Mouse (Mus musculus): ENCODE measurements around the gene Phactr1. TPM values are rescaled to one million over a fixed set of nuclear protein-coding genes. Genes with fewer than 3 reads are reported as not detected.

The Phactr1 gene
- total and polyA plus RNA-seq, 3 experiments, result not detected

DNA sequence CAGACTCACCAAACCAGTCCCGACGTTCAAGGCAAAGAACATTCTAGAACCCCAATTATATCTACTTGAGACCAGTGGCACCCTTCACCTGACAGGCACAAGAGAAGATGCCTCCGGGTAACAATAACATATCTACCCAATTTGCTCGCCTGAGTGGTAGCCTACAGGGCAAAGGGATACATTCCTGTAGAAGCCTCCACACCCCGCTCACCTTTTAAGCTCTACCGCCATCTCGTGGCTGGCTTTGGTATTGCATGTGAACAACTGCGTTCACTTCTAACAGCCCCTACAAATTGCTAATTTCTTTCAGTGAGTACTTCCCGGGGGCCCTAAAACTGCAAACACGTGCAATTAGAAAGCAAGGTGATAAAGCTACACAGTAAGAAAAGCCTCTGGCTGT, 142.1 kb downstream of the Phactr1 start (continued):
- TF ChIP-seq CHD2 (IDR thresholded peaks at IDR 0.05; ENCODE audit: low read length), result no peak
- no peak for TF ChIP-seq ZNF384 (IDR thresholded peaks at IDR 0.05; ENCODE audit: low read depth, low read length)
- no peak for TF ChIP-seq MYB (IDR thresholded peaks at IDR 0.05; ENCODE audit: low read depth, low read length)
- TF ChIP-seq TBP (IDR thresholded peaks at IDR 0.05; ENCODE audit: low read depth, low read length), result no peak

- DNase-seq (ENCODE audit: low read depth, low spot score), result no peak
- TF ChIP-seq KAT2A (conservative IDR thresholded peaks at IDR 0.05; ENCODE audit: low read depth, low read length), result no peak
- Histone ChIP-seq H3K79me2 (ENCODE audit: control insufficient read depth, insufficient read depth, low read length, poor library complexity) (no peaks in the 10 kb centered on the region; the same call in 1 of the 2 replicates), H3K4me1 (ENCODE audit: control insufficient read depth in 1 of 2, insufficient read depth in 2 of 2, low read length in 2 of 2) (no peaks in the 10 kb centered on the region), H3K36me3 (ENCODE audit: control insufficient read depth in 1 of 2, insufficient read depth in 2 of 2, low read length in 2 of 2) (no peaks in the 10 kb centered on the region), H3K27ac (ENCODE audit: control insufficient read depth, low read depth, low read length) (no peak overlapping the region), H3K9ac (ENCODE audit: control insufficient read depth, low read depth, low read length, poor library complexity, severe bottlenecking) (no peak overlapping the region), H3K9me3 (replicated peaks; ENCODE audit: insufficient read depth, low read length) (no peaks in the 10 kb centered on the region), H3K4me3 (ENCODE audit: control insufficient read depth in 1 of 2, insufficient read depth in 1 of 2, low read depth in 2 of 2, low read length in 2 of 2) (no peak overlapping the region), H3K27me3 (ENCODE audit: control insufficient read depth in 1 of 2, insufficient read depth in 2 of 2, low read length in 2 of 2) (no peaks in the 10 kb centered on the region)
Measured at GRCm38 (mm10) chr13:42823875-42824274, 143.5 kb downstream of the Phactr1 start.

- H3K9ac ChIP-seq (ENCODE audit: control insufficient read depth, low read depth, low read length, poor library complexity, severe bottlenecking), result no peak overlapping the region
- H3K79me2 ChIP-seq (ENCODE audit: control insufficient read depth, insufficient read depth, low read length, poor library complexity), result no peaks in the 10 kb centered on the region; the same call in 1 of the 2 replicates
- no peaks in the 10 kb centered on the region for H3K4me1 ChIP-seq (ENCODE audit: control insufficient read depth in 1 of 2, insufficient read depth in 2 of 2, low read length in 2 of 2)
- H3K27ac ChIP-seq (ENCODE audit: control insufficient read depth, low read depth, low read length), result no peak overlapping the region
- DNase-seq (ENCODE audit: low read depth, low spot score), result peak; percentile 14
- TF ChIP-seq USF1 (IDR thresholded peaks at IDR 0.05; ENCODE audit: low read depth, low read length), result no peak
- peak; percentile 29 to 55 (median 30) for TF ChIP-seq CTCF (IDR thresholded peaks at IDR 0.05 in 2 of 3, conservative IDR thresholded peaks at IDR 0.05 in 1 of 3; ENCODE audit: control insufficient read depth in 1 of 3, insufficient read depth in 1 of 3, low read depth in 2 of 3, low read length in 3 of 3, poor library complexity in 1 of 3, severe bottlenecking in 1 of 3)
- TF ChIP-seq NELFE (IDR thresholded peaks at IDR 0.05; ENCODE audit: low read depth, low read length), result no peak
- TF ChIP-seq USF2 (IDR thresholded peaks at IDR 0.05; ENCODE audit: borderline replicate concordance in 1 of 2, insufficient read depth in 1 of 2, low read depth in 1 of 2, low read length in 2 of 2), result no peak
- TF ChIP-seq MAFK (IDR thresholded peaks at IDR 0.05; ENCODE audit: borderline replicate concordance, low read depth, low read length), result no peak
- TF ChIP-seq CHD2 (IDR thresholded peaks at IDR 0.05; ENCODE audit: low read length), result no peak
- no peaks in the 10 kb centered on the region for H3K9me3 ChIP-seq (replicated peaks; ENCODE audit: insufficient read depth, low read length)
- H3K4me3 ChIP-seq (ENCODE audit: control insufficient read depth in 1 of 2, insufficient read depth in 1 of 2, low read depth in 2 of 2, low read length in 2 of 2), result no peak overlapping the region
- no peaks in the 10 kb centered on the region for H3K27me3 ChIP-seq (ENCODE audit: control insufficient read depth in 1 of 2, insufficient read depth in 2 of 2, low read length in 2 of 2)
- no peaks in the 10 kb centered on the region for H3K36me3 ChIP-seq (ENCODE audit: control insufficient read depth in 1 of 2, insufficient read depth in 2 of 2, low read length in 2 of 2)
Measured at GRCm38 (mm10) chr13:42826602-42827001, 146.2 kb downstream of the Phactr1 start.

GRCm38 (mm10) chr13:42828978-42829377, 148.6 kb downstream of the Phactr1 start:
- Histone ChIP-seq H3K4me1 (ENCODE audit: control insufficient read depth in 1 of 2, insufficient read depth in 2 of 2, low read length in 2 of 2) (no peaks in the 10 kb centered on the region), H3K79me2 (ENCODE audit: control insufficient read depth, insufficient read depth, low read length, poor library complexity) (no peaks in the 10 kb centered on the region), H3K9me3 (replicated peaks; ENCODE audit: insufficient read depth, low read length) (no peaks in the 10 kb centered on the region), H3K9ac (ENCODE audit: control insufficient read depth, low read depth, low read length, poor library complexity, severe bottlenecking) (no peak overlapping the region), H3K36me3 (ENCODE audit: control insufficient read depth in 1 of 2, insufficient read depth in 2 of 2, low read length in 2 of 2) (no peaks in the 10 kb centered on the region), H3K4me3 (ENCODE audit: control insufficient read depth in 1 of 2, insufficient read depth in 1 of 2, low read depth in 2 of 2, low read length in 2 of 2) (no peak overlapping the region), H3K27ac (ENCODE audit: control insufficient read depth, low read depth, low read length) (no peak overlapping the region), H3K27me3 (ENCODE audit: control insufficient read depth in 1 of 2, insufficient read depth in 2 of 2, low read length in 2 of 2) (no peaks in the 10 kb centered on the region)
- DNase-seq (ENCODE audit: low read depth, low spot score), result no peak
- TF ChIP-seq MXI1 (IDR thresholded peaks at IDR 0.05; ENCODE audit: low read depth, low read length) (no peak), SIN3A (IDR thresholded peaks at IDR 0.05; ENCODE audit: low read length) (no peak), MAFK (IDR thresholded peaks at IDR 0.05; ENCODE audit: borderline replicate concordance, low read depth, low read length) (no peak), TCF12 (IDR thresholded peaks at IDR 0.05; ENCODE audit: low read depth, low read length) (no peak), NELFE (IDR thresholded peaks at IDR 0.05; ENCODE audit: low read depth, low read length) (no peak), UBTF (IDR thresholded peaks at IDR 0.05; ENCODE audit: borderline replicate concordance, insufficient read depth, low read depth, low read length) (no peak), TAL1 (IDR thresholded peaks at IDR 0.05; ENCODE audit: low read length) (no peak), MAX (IDR thresholded peaks at IDR 0.05; ENCODE audit: low read length) (no peak), GABPA (IDR thresholded peaks at IDR 0.05; ENCODE audit: low read depth, low read length) (no peak)
